Mouse (Mus musculus): ENCODE data around the gene Tra2a. TPM values are rescaled to one million over a fixed set of nuclear protein-coding genes. Genes with fewer than 3 reads are reported as not detected.

The Tra2a gene
- 16.5 and 18.8 TPM in 2 replicates for polyA plus RNA-seq (2021; fragmentation: Nextera tagmentation)
- long read RNA-seq, experiment 1, transcript Tra2a-201 (8 exons, 1,799 nt), result major isoform, 22 of 37 reads
- long read RNA-seq, experiment 1, partial matches to known transcripts, result 3 of 37 reads
- long read RNA-seq, experiment 1, other reads (novel, unspliced or antisense), result 9 of 37 reads
- long read RNA-seq, experiment 2, transcript Tra2a-204 (8 exons, 1,777 nt), result minor isoform, 9 of 68 reads
- long read RNA-seq, experiment 2, transcript Tra2a-201 (8 exons, 1,799 nt), result major isoform, 29 of 68 reads
- long read RNA-seq, experiment 2, transcript Tra2a-203 (1 exons, 3,788 nt), result minor isoform, 12 of 68 reads
- long read RNA-seq, experiment 2, partial matches to known transcripts, result 3 of 68 reads
- long read RNA-seq, experiment 2, other reads (novel, unspliced or antisense), result 15 of 68 reads

DNA sequence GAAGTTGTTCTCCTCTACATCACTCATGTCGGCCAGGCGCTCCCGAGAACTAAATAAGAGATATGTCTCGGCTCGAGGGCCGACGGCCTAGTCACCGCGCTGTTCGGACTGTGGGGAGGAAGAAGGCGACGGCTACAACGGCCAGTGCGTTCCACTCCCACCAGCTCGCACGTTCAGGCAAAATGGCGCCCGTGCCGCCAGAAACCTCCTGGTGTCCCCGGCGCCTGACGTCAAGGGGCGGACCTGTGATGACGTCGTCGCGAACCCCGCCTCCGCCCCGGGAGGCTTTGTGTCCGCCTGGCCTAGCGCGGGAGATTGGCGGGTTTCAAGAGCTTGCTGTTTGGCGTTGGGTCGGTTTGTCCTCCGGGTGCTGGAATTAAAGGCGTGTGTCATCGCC, at the start of gene Tra2a:
Gene Tra2a, minus strand, starts transcription at position 187 of the 397 bp plus-strand sequence.

DNA sequence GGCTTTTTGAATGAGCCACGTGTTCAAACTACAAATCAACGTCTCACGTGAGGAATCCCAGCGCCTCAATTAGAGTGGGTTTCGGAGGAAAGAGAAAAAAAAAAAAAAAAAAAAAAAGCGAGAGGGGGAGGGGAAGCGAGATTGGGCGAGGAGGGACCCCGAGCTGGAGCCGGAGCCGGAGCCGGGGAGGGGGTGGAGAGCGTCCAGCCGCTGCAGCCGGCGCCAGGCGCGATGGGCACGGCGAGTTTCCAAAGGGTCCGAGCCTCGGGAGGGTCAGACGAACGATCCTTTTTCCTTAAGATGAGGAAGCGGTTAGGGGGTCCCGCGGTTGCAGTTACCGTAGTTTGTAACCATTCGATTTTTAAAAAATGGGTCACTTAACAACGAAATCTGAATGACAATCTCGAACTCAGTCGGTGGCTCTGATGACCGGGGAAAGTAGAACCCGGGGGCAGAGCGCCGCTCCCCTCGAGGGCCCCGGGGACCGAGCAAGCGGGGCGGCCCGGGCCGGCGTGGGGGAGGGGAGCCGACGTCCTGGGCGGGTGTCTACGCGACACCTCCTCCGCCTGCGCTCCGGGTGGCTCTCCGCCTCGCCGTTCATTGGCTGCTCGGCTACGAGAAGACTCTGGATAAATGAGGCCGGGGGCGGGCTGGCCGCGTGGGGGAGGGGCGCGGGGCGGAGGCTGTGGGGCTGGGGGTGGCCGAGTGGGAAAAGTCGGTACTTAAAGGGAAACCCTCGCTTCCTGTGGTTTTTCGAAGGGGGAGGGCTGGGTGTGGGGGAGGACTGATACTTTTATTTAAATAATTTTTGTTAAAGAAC, 48.7 kb downstream of the Tra2a start, which contains the start of gene Igf2bp3:
Gene Igf2bp3, minus strand, starts transcription at position 30 of the 820 bp plus-strand sequence.

Other genes with a start within 250 kb of the Tra2a start
- 2.9 and 6.1 TPM in 2 replicates for gene Gpnmb, start 227.5 kb downstream of the Tra2a start, polyA plus RNA-seq (2021; fragmentation: Nextera tagmentation)
- 28.1 and 34.7 TPM in 2 replicates for gene Malsu1, start 190.2 kb downstream of the Tra2a start, polyA plus RNA-seq (2021; fragmentation: Nextera tagmentation)
- 2.8 and 4.8 TPM in 2 replicates for gene Igf2bp3, start 49.1 kb downstream of the Tra2a start, polyA plus RNA-seq (2021; fragmentation: Nextera tagmentation)
- 13.9 and 17.2 TPM in 2 replicates for gene Ccdc126, start 55.2 kb upstream of the Tra2a start, polyA plus RNA-seq (2021; fragmentation: Nextera tagmentation)
- gene Fam221a, start 103.7 kb upstream of the Tra2a start, polyA plus RNA-seq (2021; fragmentation: Nextera tagmentation), result 1.5 TPM in 2 replicates
- 0.18 and 0.21 TPM in 2 replicates for gene Stk31, start 131.6 kb upstream of the Tra2a start, polyA plus RNA-seq (2021; fragmentation: Nextera tagmentation)

All from layer of hippocampus, adult 6 months (tissue).